Mouse (Mus musculus) forebrain, embryonic 10.5 days (tissue): ENCODE measurements around the gene Zfp593. TPM values are rescaled to one million over a fixed set of nuclear protein-coding genes. Genes with fewer than 3 reads are reported as not detected.

ENCODE experiments used
- DNase-seq: peaks from one replicate; pipeline ENCODE4 v3.0.0-alpha.2; 2017; ENCODE audit warnings: low spot score; ENCODE audit errors: extremely low spot score
- H3K27ac ChIP-seq: fragments of 300-500 bp; sonication (generic); 2 replicates; pipeline ENCODE4 v1.5.1; 2016; ENCODE audit warnings: mild to moderate bottlenecking
- H3K27me3 ChIP-seq: fragments of 300-500 bp; sonication (generic); 2 replicates; pipeline ENCODE4 v1.6.1; 2016; ENCODE audit warnings: mild to moderate bottlenecking; ENCODE audit not compliant: poor library complexity, severe bottlenecking
- H3K36me3 ChIP-seq: fragments of 300-500 bp; sonication (generic); replicated peaks from 2 replicates; pipeline ENCODE4 v1.6.1; 2016; ENCODE audit warnings: mild to moderate bottlenecking, moderate library complexity
- H3K4me1 ChIP-seq: fragments of 300-500 bp; sonication (generic); 2 replicates; pipeline ENCODE4 v1.6.1; 2016
- H3K4me3 ChIP-seq: fragments of 300-500 bp; sonication (generic); 2 replicates; pipeline ENCODE4 v1.5.1; 2016; ENCODE audit warnings: mild to moderate bottlenecking, moderate library complexity
- H3K9me3 ChIP-seq: fragments of 300-500 bp; sonication (generic); 2 replicates; pipeline ENCODE4 v1.6.1; 2016; ENCODE audit warnings: mild to moderate bottlenecking, moderate library complexity
- WGBS: fragments of 180-500 bp; shearing (Covaris S2); methylation state at CpG from one replicate; pipeline ENCODE4 v1.1.7; 2016; 5-methylcytosine and 5-hydroxymethylcytosine counted together
- polyA plus RNA-seq: library from polyadenylated mRNA; unstranded; fragments of >200 nt; fragmentation: Nextera tagmentation; extraction: Ambion mirVana; gene quantifications from 2 replicates; pipeline ENCODE4 v1.2.1, GENCODE M21; 2016

Gene Zfp593
- polyA plus RNA-seq, 1 experiment from 2014 or later: 22.7 TPM

- peaks cover 81% of the 10 kb centered on the region for H3K27me3 ChIP-seq
- DNase-seq: peak; percentile 61
Measured at GRCm38 (mm10) chr4:134253722-134254324, 8.4 kb upstream of the Zfp593 start, which contains the start of gene Grrp1. Grrp1 (minus strand) TSS chr4:134254106.

GRCm38 (mm10) chr4:134252911-134253721, 7.7 kb upstream of the Zfp593 start:
- Histone ChIP-seq H3K4me1 (peaks cover 96% of the 10 kb centered on the region), H3K9me3 (no peaks in the 10 kb centered on the region), H3K27me3 (peaks cover 88% of the 10 kb centered on the region), H3K36me3 (no peaks in the 10 kb centered on the region), H3K27ac (peak overlapping the region; percentile 79), H3K4me3 (peak overlapping the region; percentile 58)
- DNase-seq: no peak
- WGBS: 2% methylated on average over 15 of the region's 15 CpGs

More at GRCm38 (mm10) chr4:134253722-134254324, 8.4 kb upstream of the Zfp593 start, which contains the start of gene Grrp1:
- H3K4me1 ChIP-seq: peaks cover 100% of the 10 kb centered on the region
- H3K9me3 ChIP-seq: no peaks in the 10 kb centered on the region
- no peaks in the 10 kb centered on the region for H3K36me3 ChIP-seq
- WGBS: under 1% methylated on average over 13 of the region's 13 CpGs
- H3K27ac ChIP-seq: peak within 1 kb of the TSS; percentile 79
- H3K4me3 ChIP-seq: peak within 1 kb of the TSS; percentile 58

DNA sequence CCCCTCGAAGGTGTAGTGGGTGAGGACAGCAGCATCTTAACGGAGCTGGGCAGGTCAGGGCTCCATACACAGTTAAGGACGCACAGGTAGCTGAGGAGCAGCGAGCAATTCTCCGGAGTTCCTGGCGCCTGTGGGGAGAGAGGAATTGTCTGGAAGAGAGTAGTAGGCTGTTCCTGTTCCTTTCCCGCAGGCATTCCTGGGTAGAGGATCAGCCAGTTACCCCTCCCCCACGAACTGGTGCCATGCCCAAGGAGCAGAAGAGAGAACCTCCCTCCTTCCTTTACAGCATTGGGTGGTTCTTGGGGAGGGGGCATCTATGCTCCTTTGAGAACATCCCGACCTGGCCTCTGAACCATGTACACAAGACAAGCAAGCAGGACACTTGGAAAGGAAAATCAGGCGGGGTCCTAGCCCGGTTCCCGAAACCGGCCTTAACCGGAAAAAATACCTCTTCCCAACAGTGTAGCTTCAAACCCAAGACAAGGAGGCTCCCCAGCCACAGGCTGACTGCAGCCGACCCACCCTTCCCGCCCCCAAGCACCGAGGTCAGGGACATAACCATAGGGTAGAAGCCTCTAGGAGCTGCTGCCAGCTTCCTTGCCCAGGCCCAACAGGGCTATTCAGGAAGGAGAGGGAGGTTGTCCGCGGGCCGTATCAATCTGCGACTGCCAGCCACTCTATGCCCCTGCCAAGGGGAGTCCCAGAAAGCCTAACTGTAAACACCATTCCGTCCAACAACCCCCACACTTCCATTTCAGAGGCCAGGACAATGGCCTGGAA, 6.9 kb upstream of the Zfp593 start:
- no peak for DNase-seq
- WGBS: 2% methylated on average over 22 of the region's 22 CpGs
- H3K27me3 ChIP-seq: peaks cover 96% of the 10 kb centered on the region
- peak overlapping the region; percentile 58 for H3K4me3 ChIP-seq
- H3K4me1 ChIP-seq: peaks cover 96% of the 10 kb centered on the region
- peak overlapping the region; percentile 79 for H3K27ac ChIP-seq
- H3K36me3 ChIP-seq: no peaks in the 10 kb centered on the region
- H3K9me3 ChIP-seq: no peaks in the 10 kb centered on the region

GRCm38 (mm10) chr4:134251241-134252130, 6.1 kb upstream of the Zfp593 start:
- Histone ChIP-seq H3K36me3 (no peaks in the 10 kb centered on the region), H3K27ac (peak overlapping the region; percentile 79), H3K4me3 (peak overlapping the region; percentile 58), H3K4me1 (peaks cover 96% of the 10 kb centered on the region), H3K9me3 (no peaks in the 10 kb centered on the region), H3K27me3 (peaks cover 100% of the 10 kb centered on the region)
- DNase-seq: peak; percentile 58
- WGBS: 1% methylated on average over 91 of the region's 91 CpGs

DNA sequence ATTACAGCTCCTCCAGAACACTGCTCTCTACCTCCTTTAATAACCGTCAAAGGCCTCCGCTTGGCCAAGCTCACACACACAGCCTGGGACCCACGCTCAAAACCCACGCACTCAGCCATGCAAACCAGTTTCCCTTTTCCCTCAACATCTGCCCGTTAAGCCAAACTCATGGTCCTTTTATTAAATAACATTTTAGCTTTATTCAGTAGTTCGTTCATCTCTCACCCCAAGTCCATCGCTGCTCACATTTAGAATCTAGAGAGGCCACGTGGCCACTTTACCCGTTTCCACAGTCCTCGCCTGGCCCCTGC, 5.5 kb upstream of the Zfp593 start:
- H3K27ac ChIP-seq: peak overlapping the region; percentile 79
- H3K4me3 ChIP-seq: peak overlapping the region; percentile 58
- peak; percentile 43 for DNase-seq
- 9% methylated on average over 10 of the region's 10 CpGs for WGBS
- H3K4me1 ChIP-seq: peaks cover 96% of the 10 kb centered on the region
- H3K9me3 ChIP-seq: no peaks in the 10 kb centered on the region
- no peaks in the 10 kb centered on the region for H3K36me3 ChIP-seq
- H3K27me3 ChIP-seq: peaks cover 99% of the 10 kb centered on the region

- Histone ChIP-seq H3K27ac (peak overlapping the region; percentile 79), H3K27me3 (peaks cover 94% of the 10 kb centered on the region), H3K9me3 (no peaks in the 10 kb centered on the region), H3K36me3 (no peaks in the 10 kb centered on the region), H3K4me3 (peak overlapping the region; percentile 58), H3K4me1 (peaks cover 95% of the 10 kb centered on the region)
- DNase-seq: peak; percentile 46
- WGBS: 5% methylated on average over 27 of the region's 27 CpGs
Measured at GRCm38 (mm10) chr4:134250116-134250929, 4.9 kb upstream of the Zfp593 start.

DNA sequence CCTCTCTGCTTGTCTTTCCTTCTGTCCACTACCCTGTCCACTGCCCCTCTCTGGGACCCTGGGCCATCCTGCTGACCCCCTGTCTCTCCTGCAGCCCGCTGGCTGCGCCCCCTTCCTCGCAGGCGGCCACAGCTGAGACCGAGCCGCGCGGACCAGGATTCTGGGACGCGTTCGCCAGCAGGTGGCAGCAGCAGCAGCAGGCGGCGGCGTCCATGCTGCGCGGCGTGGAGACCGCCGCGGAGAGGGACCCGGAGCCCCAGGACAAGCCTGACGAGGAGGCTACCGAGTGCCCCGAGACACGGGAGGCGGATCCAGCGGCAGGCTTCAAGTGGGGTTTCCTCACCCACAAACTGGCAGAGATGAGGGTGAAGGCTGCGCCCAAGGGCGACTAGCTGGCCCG, 4.3 kb upstream of the Zfp593 start:
- Histone ChIP-seq H3K4me1 (peaks cover 94% of the 10 kb centered on the region), H3K9me3 (no peaks in the 10 kb centered on the region), H3K27ac (peak overlapping the region; percentile 79), H3K36me3 (no peaks in the 10 kb centered on the region), H3K27me3 (peaks cover 87% of the 10 kb centered on the region), H3K4me3 (peak overlapping the region; percentile 58)
- peak; percentile 79 for DNase-seq
- WGBS: under 1% methylated on average over 30 of the region's 30 CpGs

GRCm38 (mm10) chr4:134246719-134247258, 1.4 kb upstream of the Zfp593 start, which contains the start of gene Gm30191:
Gm30191 (plus strand) TSS chr4:134246935.
- Histone ChIP-seq H3K27ac (peak within 1 kb of the TSS; percentile 87), H3K4me1 (peaks cover 79% of the 10 kb centered on the region), H3K9me3 (no peaks in the 10 kb centered on the region), H3K36me3 (peaks cover 17% of the 10 kb centered on the region), H3K27me3 (peaks cover 58% of the 10 kb centered on the region), H3K4me3 (peak within 1 kb of the TSS; percentile 97)
- DNase-seq: no peak
- WGBS: 78% methylated on average over 7 of the region's 7 CpGs

DNA sequence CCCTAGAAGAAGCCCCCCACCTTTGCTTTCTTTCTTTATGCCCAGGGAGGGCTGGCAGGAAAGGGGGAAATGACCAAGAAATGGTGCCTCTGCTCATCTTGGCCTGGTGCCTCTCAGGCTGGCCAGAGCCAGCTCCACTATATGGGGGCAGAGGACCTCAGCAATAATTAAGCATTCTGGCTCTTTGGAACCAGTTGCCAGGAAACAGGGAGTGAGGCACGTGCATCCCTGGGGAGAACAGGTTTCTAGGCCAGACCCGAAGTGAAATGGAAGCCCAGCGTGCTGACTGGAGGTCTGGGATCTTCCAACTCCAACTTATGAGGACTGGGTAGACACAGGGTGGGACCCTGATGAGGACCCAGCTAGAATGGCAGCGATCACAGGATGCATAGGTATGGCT, 864 bp upstream of the Zfp593 start:
- Histone ChIP-seq H3K36me3 (peaks cover 17% of the 10 kb centered on the region), H3K4me1 (peaks cover 74% of the 10 kb centered on the region), H3K9me3 (no peaks in the 10 kb centered on the region), H3K27me3 (peaks cover 53% of the 10 kb centered on the region), H3K4me3 (peak overlapping the region; percentile 97; the same call in 1 of the 2 replicates), H3K27ac (peak overlapping the region; percentile 87)
- no peak for DNase-seq
- WGBS: 38% methylated on average over 4 of the region's 4 CpGs

GRCm38 (mm10) chr4:134243516-134244250, 1.7 kb downstream of the Zfp593 start, which contains the start of gene E130218I03Rik:
E130218I03Rik (plus strand) TSS chr4:134243662.
- Histone ChIP-seq H3K9me3 (no peaks in the 10 kb centered on the region), H3K4me1 (peaks cover 52% of the 10 kb centered on the region), H3K36me3 (peaks cover 17% of the 10 kb centered on the region), H3K27ac (no peak within 1 kb of the TSS), H3K27me3 (peaks cover 32% of the 10 kb centered on the region), H3K4me3 (peak within 1 kb of the TSS; percentile 97)
- no peak for DNase-seq
- 90% methylated on average over 17 of the region's 17 CpGs for WGBS
